Mouse (Mus musculus): ENCODE results near the gene Ap3b1. TPM values are rescaled to one million over a fixed set of nuclear protein-coding genes. Genes with fewer than 3 reads are reported as not detected.

Gene Ap3b1
- polyA plus RNA-seq, 1 experiment from 2014 or later: 52.2 TPM

- peaks cover 31% of the 10 kb centered on the region for H3K36me3 ChIP-seq
- WGBS: 79% methylated on average over 7 of the region's 7 CpGs
Observed at GRCm38 (mm10) chr13:94480256-94480655, 121.5 kb downstream of the Ap3b1 start.

DNA sequence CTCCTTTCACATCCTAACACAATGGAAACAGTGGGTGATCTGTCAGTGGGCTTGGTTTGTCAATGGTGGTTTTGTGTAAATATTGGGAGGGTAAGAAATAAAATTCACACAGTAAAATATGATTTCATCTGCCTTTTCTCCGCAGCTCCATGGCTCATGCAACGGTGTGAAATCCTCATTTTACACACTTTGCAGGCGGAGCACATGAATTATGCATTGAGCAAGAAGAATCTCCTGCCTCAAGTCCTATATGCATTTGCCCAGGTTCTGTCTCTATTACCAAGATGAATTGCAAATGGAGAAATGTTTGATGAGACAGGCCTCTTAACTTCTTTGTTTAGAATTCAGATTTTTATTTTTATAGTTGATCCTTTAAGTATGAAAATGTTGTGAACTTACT is 131.9 kb downstream of the Ap3b1 start:
- no peak overlapping the region for H3K27ac ChIP-seq
- peaks cover 12% of the 10 kb centered on the region; the same call in 1 of the 2 replicates for H3K36me3 ChIP-seq
- H3K4me2 ChIP-seq (replicated peaks): no peak overlapping the region
- H3K9me3 ChIP-seq: no peaks in the 10 kb centered on the region
- H3K9ac ChIP-seq: no peak overlapping the region
- WGBS: 86% methylated on average over 3 of the region's 3 CpGs
- no peaks in the 10 kb centered on the region for H3K4me1 ChIP-seq (replicated peaks)
- ATAC-seq: no peak
- no peaks in the 10 kb centered on the region for H3K27me3 ChIP-seq (replicated peaks)
- no peak overlapping the region for H3K4me3 ChIP-seq (replicated peaks)

More at GRCm38 (mm10) chr13:94480256-94480655, 121.5 kb downstream of the Ap3b1 start:
- no peaks in the 10 kb centered on the region for H3K27me3 ChIP-seq (replicated peaks)
- H3K9ac ChIP-seq: no peak overlapping the region
- H3K4me1 ChIP-seq (replicated peaks): no peaks in the 10 kb centered on the region
- ATAC-seq: no peak
- no peak overlapping the region for H3K27ac ChIP-seq
- no peaks in the 10 kb centered on the region for H3K9me3 ChIP-seq
- no peak overlapping the region for H3K4me2 ChIP-seq (replicated peaks)
- H3K4me3 ChIP-seq (replicated peaks): no peak overlapping the region

GRCm38 (mm10) chr13:94491159-94491558 is 132.4 kb downstream of the Ap3b1 start:
- ATAC-seq: no peak
- H3K4me2 ChIP-seq (replicated peaks): no peak overlapping the region
- no peaks in the 10 kb centered on the region for H3K9me3 ChIP-seq
- no peaks in the 10 kb centered on the region for H3K4me1 ChIP-seq (replicated peaks)
- 90% methylated on average over 8 of the region's 8 CpGs for WGBS
- H3K27ac ChIP-seq: no peak overlapping the region
- H3K36me3 ChIP-seq: peaks cover 12% of the 10 kb centered on the region; the same call in 1 of the 2 replicates
- H3K9ac ChIP-seq: no peak overlapping the region
- H3K27me3 ChIP-seq (replicated peaks): no peaks in the 10 kb centered on the region
- no peak overlapping the region for H3K4me3 ChIP-seq (replicated peaks)

DNA sequence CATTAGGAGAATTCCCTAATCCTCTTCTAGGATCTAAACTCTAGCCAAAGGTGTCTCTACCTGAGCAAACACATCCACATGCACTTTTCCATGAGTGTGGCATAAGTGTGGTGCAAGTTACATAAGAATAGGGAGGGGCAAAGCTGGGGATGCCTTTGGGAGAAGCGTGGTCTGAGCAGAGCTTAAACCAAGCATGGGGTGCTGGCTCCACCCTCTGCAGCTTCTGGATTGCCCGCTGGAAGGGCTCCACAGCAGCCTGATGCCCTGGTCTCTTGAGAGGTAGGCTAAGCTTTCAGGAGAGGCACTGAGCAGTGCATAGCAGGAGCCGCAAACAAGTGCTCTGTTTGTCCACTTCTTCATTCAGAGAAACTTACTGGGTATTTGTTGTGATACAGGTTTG is 138.8 kb downstream of the Ap3b1 start:
- Histone ChIP-seq H3K4me1 (replicated peaks) (no peaks in the 10 kb centered on the region), H3K9ac (no peak overlapping the region), H3K9me3 (no peaks in the 10 kb centered on the region), H3K36me3 (peaks cover 8% of the 10 kb centered on the region; the same call in 1 of the 2 replicates), H3K27me3 (replicated peaks) (no peaks in the 10 kb centered on the region), H3K27ac (no peak overlapping the region), H3K4me3 (replicated peaks) (no peak overlapping the region), H3K4me2 (replicated peaks) (no peak overlapping the region)
- WGBS: 89% methylated on average over 3 of the region's 3 CpGs
- ATAC-seq: no peak

DNA sequence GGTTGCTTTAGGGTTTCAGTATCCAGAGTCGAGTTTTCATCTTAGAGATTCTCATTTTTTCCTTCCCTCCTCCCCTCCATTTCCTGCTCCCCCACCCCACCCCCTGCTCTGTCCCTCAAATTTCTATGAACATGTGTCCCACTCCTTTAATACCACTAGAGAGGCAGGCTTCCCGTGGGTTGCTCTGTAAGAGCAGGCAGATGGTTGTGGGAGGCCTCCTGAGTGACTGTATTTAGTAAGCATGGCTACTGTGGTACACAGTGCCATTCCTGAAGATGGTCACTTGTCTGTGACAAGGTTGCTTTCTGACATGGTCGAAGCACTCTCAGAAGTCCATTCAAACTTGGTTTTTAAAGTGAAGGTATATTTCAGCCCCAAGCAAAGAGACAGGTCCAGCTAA is 147.7 kb downstream of the Ap3b1 start:
- H3K9ac ChIP-seq: no peak overlapping the region
- no peaks in the 10 kb centered on the region for H3K9me3 ChIP-seq
- no peak overlapping the region for H3K4me3 ChIP-seq (replicated peaks)
- no peaks in the 10 kb centered on the region for H3K36me3 ChIP-seq
- H3K27me3 ChIP-seq (replicated peaks): no peaks in the 10 kb centered on the region
- 88% methylated on average over 3 of the region's 3 CpGs for WGBS
- H3K27ac ChIP-seq: no peak overlapping the region
- H3K4me1 ChIP-seq (replicated peaks): no peaks in the 10 kb centered on the region
- H3K4me2 ChIP-seq (replicated peaks): no peak overlapping the region
- ATAC-seq: no peak

GRCm38 (mm10) chr13:94508344-94508743 is 149.6 kb downstream of the Ap3b1 start:
- H3K9ac ChIP-seq: no peak overlapping the region
- no peak overlapping the region for H3K4me3 ChIP-seq (replicated peaks)
- ATAC-seq: no peak
- H3K4me2 ChIP-seq (replicated peaks): no peak overlapping the region
- WGBS: 90% methylated on average over 8 of the region's 8 CpGs
- 0 out of 2 replicates have a peak, but pooled peaks cover 3% of the 10 kb centered on the region for H3K36me3 ChIP-seq
- no peaks in the 10 kb centered on the region for H3K9me3 ChIP-seq
- H3K4me1 ChIP-seq (replicated peaks): no peaks in the 10 kb centered on the region
- H3K27me3 ChIP-seq (replicated peaks): no peaks in the 10 kb centered on the region
- no peak overlapping the region for H3K27ac ChIP-seq

GRCm38 (mm10) chr13:94513157-94513767 is 154.5 kb downstream of the Ap3b1 start:
- Histone ChIP-seq H3K36me3 (0 out of 2 replicates have a peak, but pooled peaks cover 3% of the 10 kb centered on the region), H3K4me1 (replicated peaks) (no peaks in the 10 kb centered on the region), H3K27ac (no peak overlapping the region), H3K27me3 (replicated peaks) (no peaks in the 10 kb centered on the region), H3K4me2 (replicated peaks) (no peak overlapping the region), H3K9ac (no peak overlapping the region), H3K9me3 (no peaks in the 10 kb centered on the region), H3K4me3 (replicated peaks) (no peak overlapping the region)
- no peak for ATAC-seq
- 56% methylated on average over 10 of the region's 10 CpGs for WGBS

DNA sequence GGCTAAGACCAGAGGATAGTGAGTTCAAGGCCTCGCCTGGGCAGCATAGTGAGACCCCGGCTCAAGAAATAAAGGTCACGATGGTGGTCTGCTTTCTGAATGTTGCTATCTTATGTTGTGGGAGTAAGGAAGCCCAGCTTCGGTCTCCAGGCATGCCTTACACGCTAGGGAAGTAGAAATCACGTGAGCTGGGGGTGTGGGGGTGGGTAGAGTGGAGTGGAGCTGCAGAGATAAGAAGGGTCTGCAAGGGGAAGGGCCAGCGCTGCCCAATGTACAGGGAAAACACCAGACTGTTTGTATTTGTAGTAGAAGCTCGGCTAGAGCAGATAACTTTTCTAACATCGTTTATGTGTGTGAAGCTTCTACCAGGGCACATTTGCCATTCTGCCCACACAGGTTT is 155.1 kb downstream of the Ap3b1 start:
- no peak overlapping the region for H3K9ac ChIP-seq
- WGBS: 68% methylated on average over 9 of the region's 9 CpGs
- H3K4me2 ChIP-seq (replicated peaks): no peak overlapping the region
- no peak overlapping the region for H3K27ac ChIP-seq
- H3K27me3 ChIP-seq (replicated peaks): no peaks in the 10 kb centered on the region
- H3K4me3 ChIP-seq (replicated peaks): no peak overlapping the region
- H3K9me3 ChIP-seq: no peaks in the 10 kb centered on the region
- H3K36me3 ChIP-seq: 0 out of 2 replicates have a peak, but pooled peaks cover 3% of the 10 kb centered on the region
- no peak for ATAC-seq
- H3K4me1 ChIP-seq (replicated peaks): no peaks in the 10 kb centered on the region

DNA sequence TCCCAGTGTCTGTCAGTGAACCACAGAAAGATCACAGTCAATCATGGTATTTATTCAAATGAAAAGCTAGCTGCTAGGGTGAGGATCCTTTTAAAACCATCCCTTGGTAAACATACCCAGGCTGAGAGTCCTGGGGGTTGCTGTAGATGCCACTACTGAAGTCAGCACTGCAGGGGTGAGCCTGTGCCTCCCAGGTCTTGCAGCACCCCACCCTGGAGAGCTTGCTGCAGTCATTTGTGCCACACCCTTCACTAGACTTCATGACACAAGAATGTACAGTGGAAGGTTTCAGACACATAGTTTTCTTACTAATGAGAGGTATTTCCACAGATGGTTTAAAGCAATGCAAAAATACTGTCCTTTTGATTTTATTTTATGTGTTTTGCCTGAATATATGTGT is 156.2 kb downstream of the Ap3b1 start:
- ATAC-seq: no peak
- H3K4me1 ChIP-seq (replicated peaks): no peaks in the 10 kb centered on the region
- H3K9me3 ChIP-seq: no peaks in the 10 kb centered on the region
- H3K4me2 ChIP-seq (replicated peaks): no peak overlapping the region
- no peak overlapping the region for H3K9ac ChIP-seq
- no peak overlapping the region for H3K4me3 ChIP-seq (replicated peaks)
- 0 out of 2 replicates have a peak, but pooled peaks cover 3% of the 10 kb centered on the region for H3K36me3 ChIP-seq
- no peaks in the 10 kb centered on the region for H3K27me3 ChIP-seq (replicated peaks)
- no peak overlapping the region for H3K27ac ChIP-seq

- whole genome bisulfite sequencing: 76% methylated on average over 6 of the region's 6 CpGs
- ATAC-seq: no peak
- no peak overlapping the region for H3K27ac ChIP-seq
Observed at GRCm38 (mm10) chr13:94516532-94516931, 157.8 kb downstream of the Ap3b1 start.

GRCm38 (mm10) chr13:94518176-94518575 is 159.4 kb downstream of the Ap3b1 start:
- H3K36me3 ChIP-seq: no peaks in the 10 kb centered on the region
- no peak for ATAC-seq
- H3K4me3 ChIP-seq (replicated peaks): no peak overlapping the region
- WGBS: 89% methylated on average over 4 of the region's 4 CpGs
- no peaks in the 10 kb centered on the region for H3K4me1 ChIP-seq (replicated peaks)
- no peaks in the 10 kb centered on the region for H3K27me3 ChIP-seq (replicated peaks)
- H3K9me3 ChIP-seq: no peaks in the 10 kb centered on the region
- H3K4me2 ChIP-seq (replicated peaks): no peak overlapping the region
- H3K27ac ChIP-seq: no peak overlapping the region
- H3K9ac ChIP-seq: no peak overlapping the region

More at GRCm38 (mm10) chr13:94516532-94516931, 157.8 kb downstream of the Ap3b1 start:
- Histone ChIP-seq H3K4me2 (replicated peaks) (no peak overlapping the region), H3K9ac (no peak overlapping the region), H3K9me3 (no peaks in the 10 kb centered on the region), H3K36me3 (0 out of 2 replicates have a peak, but pooled peaks cover 2% of the 10 kb centered on the region), H3K4me1 (replicated peaks) (no peaks in the 10 kb centered on the region), H3K4me3 (replicated peaks) (no peak overlapping the region), H3K27me3 (replicated peaks) (no peaks in the 10 kb centered on the region)

- Histone ChIP-seq H3K27me3 (replicated peaks) (no peaks in the 10 kb centered on the region), H3K27ac (no peak overlapping the region), H3K4me1 (replicated peaks) (no peaks in the 10 kb centered on the region), H3K9ac (no peak overlapping the region), H3K4me3 (replicated peaks) (no peak overlapping the region), H3K9me3 (no peaks in the 10 kb centered on the region), H3K4me2 (replicated peaks) (no peak overlapping the region), H3K36me3 (no peaks in the 10 kb centered on the region)
- 84% methylated on average over 8 of the region's 8 CpGs for WGBS
- no peak for ATAC-seq
Observed at GRCm38 (mm10) chr13:94519276-94519675, 160.5 kb downstream of the Ap3b1 start.

DNA sequence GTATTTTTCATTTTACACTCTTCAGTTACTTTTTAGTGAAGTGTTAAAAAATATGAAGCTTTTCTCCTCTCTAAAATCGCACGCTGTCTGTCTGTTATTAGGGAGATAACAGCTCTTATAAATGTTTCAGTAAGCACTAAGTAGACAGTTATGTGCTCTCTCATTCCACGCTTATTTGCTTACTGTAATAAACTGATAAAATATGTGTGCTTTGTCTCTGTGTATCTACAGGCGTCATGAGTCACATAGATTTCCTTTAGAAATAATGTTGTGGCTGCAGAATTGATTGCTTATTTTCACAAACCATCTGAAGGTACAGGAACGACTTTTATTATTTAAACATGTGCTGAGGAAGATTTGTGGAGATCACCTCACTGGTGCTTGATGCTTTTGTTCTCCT is 164.5 kb downstream of the Ap3b1 start:
- no peak overlapping the region for H3K4me3 ChIP-seq (replicated peaks)
- no peaks in the 10 kb centered on the region for H3K4me1 ChIP-seq (replicated peaks)
- H3K4me2 ChIP-seq (replicated peaks): no peak overlapping the region
- no peaks in the 10 kb centered on the region for H3K9me3 ChIP-seq
- 24% methylated on average over 5 of the region's 5 CpGs for WGBS
- no peaks in the 10 kb centered on the region for H3K36me3 ChIP-seq
- no peak overlapping the region for H3K9ac ChIP-seq
- no peaks in the 10 kb centered on the region for H3K27me3 ChIP-seq (replicated peaks)
- ATAC-seq: no peak
- H3K27ac ChIP-seq: no peak overlapping the region
